Mouse (Mus musculus) forebrain, embryonic 11.5 days (tissue): Measurements from ENCODE around the gene Ceacam3. TPM values are rescaled to one million over a fixed set of nuclear protein-coding genes. Genes with fewer than 3 reads are reported as not detected.

Experiments used
- ATAC-seq: fragments of 200-750 bp; cut with Nextera tagmentation; replicated peaks from 2 replicates; pipeline ENCODE4 v1.8.0; 2017; ENCODE audit warnings: moderate TSS enrichment; ENCODE audit not compliant: low FRiP score
- DNase-seq: peaks from one replicate; pipeline ENCODE4 v3.0.0-alpha.2; 2017; ENCODE audit warnings: low spot score
- H3K27ac ChIP-seq: fragments of 300-500 bp; sonication (generic); 2 replicates; pipeline ENCODE4 v1.5.1; 2014; ENCODE audit warnings: low read depth, low read length
- H3K27me3 ChIP-seq: fragments of 300-500 bp; sonication (generic); 2 replicates; pipeline ENCODE4 v1.6.1; 2014; ENCODE audit warnings: mild to moderate bottlenecking, low read length, mixed read lengths; ENCODE audit not compliant: control insufficient read depth, insufficient read depth
- H3K36me3 ChIP-seq: fragments of 300-500 bp; sonication (generic); 2 replicates; pipeline ENCODE4 v1.6.1; 2014; ENCODE audit warnings: mild to moderate bottlenecking, low read length, moderate library complexity, mixed read lengths; ENCODE audit not compliant: control insufficient read depth, insufficient read depth
- H3K4me1 ChIP-seq: fragments of 300-500 bp; sonication (generic); replicated peaks from 2 replicates; pipeline ENCODE4 v1.6.1; 2014; ENCODE audit warnings: low read length, mixed read lengths; ENCODE audit not compliant: control insufficient read depth, insufficient read depth
- H3K4me2 ChIP-seq: fragments of 300-500 bp; sonication (generic); 2 replicates; pipeline ENCODE4 v1.6.1; 2014; ENCODE audit warnings: low read depth, mild to moderate bottlenecking, low read length, moderate library complexity, mixed read lengths; ENCODE audit not compliant: severe bottlenecking
- H3K4me3 ChIP-seq: fragments of 300-500 bp; sonication (generic); 2 replicates; pipeline ENCODE4 v1.5.1; 2014; ENCODE audit warnings: low read depth, low read length
- H3K9ac ChIP-seq: fragments of 300-500 bp; sonication (generic); 2 replicates; pipeline ENCODE4 v1.6.1; 2014; ENCODE audit warnings: low read length
- H3K9me3 ChIP-seq: fragments of 300-500 bp; sonication (generic); 2 replicates; pipeline ENCODE4 v1.6.1; 2016; ENCODE audit warnings: low read length, mixed read lengths; ENCODE audit not compliant: control insufficient read depth
- WGBS: fragments of 180-500 bp; shearing (Covaris S2); extraction: QIAGEN DNeasy Blood & Tissue Kit; methylation state at CpG from one replicate; pipeline ENCODE4 v1.1.7; 2014; 5-methylcytosine and 5-hydroxymethylcytosine counted together
- polyA plus RNA-seq: library from polyadenylated mRNA; unstranded; fragments of >200 nt; fragmentation: Nextera tagmentation; extraction: Ambion mirVana; gene quantifications from 2 replicates; pipeline ENCODE4 v1.2.1, GENCODE M21; 2014

Ceacam3 gene
- polyA plus RNA-seq, 1 experiment from 2014 or later, result not detected

DNA sequence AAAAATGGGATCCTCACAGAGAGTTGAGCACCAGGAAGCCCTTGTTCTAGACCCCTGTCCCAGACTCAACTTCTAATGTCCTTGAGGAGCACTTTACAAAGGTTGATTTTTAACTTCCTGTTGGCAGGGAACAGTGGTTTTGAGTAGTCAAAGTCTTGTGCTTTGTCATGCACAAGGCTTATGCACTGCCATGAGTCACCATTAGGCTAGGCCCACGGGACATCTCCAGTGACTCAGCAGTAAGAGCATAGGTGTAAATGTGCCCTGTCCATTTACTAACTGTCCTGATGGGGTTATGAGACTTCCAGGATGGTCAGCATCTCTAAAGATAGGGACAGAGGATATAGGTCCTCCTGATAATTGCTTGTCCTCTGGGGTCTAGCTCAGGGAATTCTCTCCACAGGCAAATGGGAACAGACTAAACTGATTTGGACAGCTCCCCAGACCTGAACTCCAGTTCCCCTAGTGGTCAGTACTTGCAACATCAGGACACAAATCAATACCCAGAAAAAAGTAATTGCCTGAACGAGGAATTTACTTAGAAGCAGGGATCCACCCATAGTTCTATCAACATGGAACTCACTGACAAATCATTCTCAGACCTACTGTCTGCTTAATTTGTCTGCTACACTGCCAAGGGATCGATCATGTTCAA lies 55.6 kb downstream of the Ceacam3 start:
- ATAC-seq, result no peak

More for the DNA sequence above, 55.6 kb downstream of the Ceacam3 start:
- Histone ChIP-seq H3K27ac (no peak overlapping the region), H3K27me3 (no peaks in the 10 kb centered on the region), H3K4me1 (no peaks in the 10 kb centered on the region), H3K9me3 (peaks cover 10% of the 10 kb centered on the region; the same call in 1 of the 2 replicates), H3K4me3 (no peak overlapping the region), H3K4me2 (no peak overlapping the region), H3K9ac (no peak overlapping the region), H3K36me3 (no peaks in the 10 kb centered on the region)
- DNase-seq, result no peak
- WGBS, result 78% methylated on average over 3 of the region's 3 CpGs

Other genes starting within 250 kb of the Ceacam3 start
- gene Ptgir, start 243.8 kb upstream of the Ceacam3 start, polyA plus RNA-seq, result 0.11 and 0.39 TPM in 2 replicates
- 276 and 285 TPM in 2 replicates for gene Calm3, start 226.2 kb upstream of the Ceacam3 start, polyA plus RNA-seq
- 12.3 and 13.0 TPM in 2 replicates for gene Pnmal2, start 205.6 kb upstream of the Ceacam3 start, polyA plus RNA-seq
- 20.4 and 22.7 TPM in 2 replicates for gene Pnmal1, start 190.6 kb upstream of the Ceacam3 start, polyA plus RNA-seq
- 1.4 and 1.8 TPM in 2 replicates for gene Gm42372, start 167.2 kb upstream of the Ceacam3 start, polyA plus RNA-seq
- gene Ccdc8, start 157.6 kb upstream of the Ceacam3 start, polyA plus RNA-seq, result 19.0 and 19.5 TPM in 2 replicates
- gene Ppp5c, start 122.4 kb upstream of the Ceacam3 start, polyA plus RNA-seq, result 123 and 132 TPM in 2 replicates
- 8.6 and 10.4 TPM in 2 replicates for gene Hif3a, start 87.9 kb upstream of the Ceacam3 start, polyA plus RNA-seq
- 0.39 TPM in 1 of 2 replicates, not detected in the other for gene Psg16, start 76.2 kb upstream of the Ceacam3 start, polyA plus RNA-seq
- gene Psg29, start 53.2 kb downstream of the Ceacam3 start, polyA plus RNA-seq, result not detected in 2 replicates